Comparison of ENCODE assay signal across 8 mouse cellular contexts in genomic region chr11:83271151-83271950, GRCm38 (mm10). TPM values are rescaled to one million over a fixed set of nuclear protein-coding genes. Genes with fewer than 3 reads are reported as not detected.
DNase-seq lines count a peak whose midpoint lies in the region; ATAC-seq lines count a peak whose summit lies in the region.

No protein-coding gene starts in this region.

- ATAC-seq in hindbrain, embryonic 16.5 days: peak; percentile 92

- peak overlapping the region; percentile 52 for H3K4me3 ChIP-seq in hindbrain, embryonic 16.5 days (ENCODE audit: low read length)
- H3K4me3 ChIP-seq in macrophage (ENCODE audit: inconsistent target): peak overlapping the region; percentile 48

- H3K4me2 ChIP-seq in hindbrain, embryonic 16.5 days (ENCODE audit: low read length): peak overlapping the region; percentile 68

- peak; percentile 84 for DNase-seq in T-cell, adult 2 months (ENCODE audit: low spot score)
- peak; percentile 79 to 87 for DNase-seq in cerebellum, postnatal 36 days
- peak; percentile 78 to 84 for DNase-seq in frontal cortex, postnatal 36 days (ENCODE audit: low spot score in 2 of 2)
- peak; percentile 70 to 73 for DNase-seq in left cerebral cortex, adult 18-20 months (ENCODE audit: low spot score in 2 of 2)
- peak; percentile 79 for DNase-seq in right cerebral cortex, adult 18-20 months
- peak; percentile 65 for DNase-seq in urinary bladder, postnatal 25 days (ENCODE audit: low spot score)

- H3K9ac ChIP-seq in hindbrain, embryonic 16.5 days (ENCODE audit: low read depth, low read length): peak overlapping the region; percentile 72

- peak overlapping the region; percentile 83 for H3K27ac ChIP-seq in hindbrain, embryonic 16.5 days (ENCODE audit: low read depth, low read length)
- H3K27ac ChIP-seq in macrophage: peak overlapping the region; percentile 86

- no peaks in the 10 kb centered on the region for H3K27me3 ChIP-seq in hindbrain, embryonic 16.5 days (replicated peaks; ENCODE audit: control insufficient read depth, insufficient read depth, low read length)

- H3K79me2 ChIP-seq in macrophage (ENCODE audit: inconsistent target): no peaks in the 10 kb centered on the region

- H3K4me1 ChIP-seq in hindbrain, embryonic 16.5 days (ENCODE audit: control insufficient read depth, insufficient read depth, low read depth, low read length): no peaks in the 10 kb centered on the region

- no peaks in the 10 kb centered on the region for H3K9me3 ChIP-seq in hindbrain, embryonic 16.5 days (ENCODE audit: control insufficient read depth, low read length)

- no peaks in the 10 kb centered on the region for H3K36me3 ChIP-seq in hindbrain, embryonic 16.5 days (ENCODE audit: control insufficient read depth, insufficient read depth, low read length)
- H3K36me3 ChIP-seq in macrophage (ENCODE audit: inconsistent target): no peaks in the 10 kb centered on the region

- WGBS in hindbrain, embryonic 16.5 days: 0% methylated on average over 26 of the region's 26 CpGs
- WGBS in macrophage (ENCODE audit: missing documents): under 1% methylated on average over 26 of the region's 26 CpGs

RNA-seq across cellular contexts. Expression of gene Slfn14, which starts 15.2 kb away (rescaled TPM):
- polyA plus RNA-seq in hindbrain, embryonic 16.5 days (2015; fragmentation: Nextera tagmentation; extraction: Ambion mirVana): 0.10 TPM in 1 of 2 replicates, not detected in the other
- total RNA-seq in left cerebral cortex, adult 18-20 months (2021): under 1 TPM in 1 of 2 experiments, not detected in 1; 0.09 TPM
- not detected for total RNA-seq in macrophage (2018; cell fraction: chromatin; rRNA removed)
- not detected for total RNA-seq in macrophage (2018; cell fraction: cytosol; rRNA removed)
- total RNA-seq in macrophage (2018; cell fraction: nucleus; rRNA removed): not detected
- not detected in 3 replicates for polyA plus RNA-seq in macrophage (2018)

RNA-seq across cellular contexts. Expression of gene Ap2b1, which starts 27.5 kb away (rescaled TPM):
- 113 and 131 TPM in 2 replicates for polyA plus RNA-seq in hindbrain, embryonic 16.5 days (2015; fragmentation: Nextera tagmentation; extraction: Ambion mirVana)
- total RNA-seq in left cerebral cortex, adult 18-20 months (2021): 100 to 1,000 TPM; 280 to 293 TPM
- 100 to 1,000 TPM in 20 of 26 experiments, 10 to 100 TPM in 6; 85.9 to 207 (median 109) TPM for total RNA-seq in macrophage (2018; cell fraction: chromatin; rRNA removed)
- total RNA-seq in macrophage (2018; cell fraction: cytosol; rRNA removed): 100 to 1,000 TPM in 16 of 26 experiments, 10 to 100 TPM in 10; 87.8 to 124 (median 106) TPM
- 100 to 1,000 TPM in 17 of 26 experiments, 10 to 100 TPM in 9; 88.1 to 191 (median 105) TPM for total RNA-seq in macrophage (2018; cell fraction: nucleus; rRNA removed)
- 70.2 to 81.3 TPM (median 77.0 TPM) in 3 replicates for polyA plus RNA-seq in macrophage (2018)

RNA-seq across cellular contexts. Expression of gene Pex12, which starts 31.0 kb away (rescaled TPM):
- polyA plus RNA-seq in hindbrain, embryonic 16.5 days (2015; fragmentation: Nextera tagmentation; extraction: Ambion mirVana): 15.0 and 16.7 TPM in 2 replicates
- total RNA-seq in left cerebral cortex, adult 18-20 months (2021): 10 to 100 TPM in 1 of 2 experiments, 1 to 10 TPM in 1; 7.0 to 10.1 TPM
- total RNA-seq in macrophage (2018; cell fraction: chromatin; rRNA removed): 10 to 100 TPM in 1 of 26 experiments, 1 to 10 TPM in 25; 1.2 to 20.4 (median 3.5) TPM
- total RNA-seq in macrophage (2018; cell fraction: cytosol; rRNA removed): 1 to 10 TPM; 2.0 to 8.5 (median 6.6) TPM
- 10 to 100 TPM in 4 of 26 experiments, 1 to 10 TPM in 22; 2.1 to 12.8 (median 4.9) TPM for total RNA-seq in macrophage (2018; cell fraction: nucleus; rRNA removed)
- 6.9 to 7.9 TPM (median 7.7 TPM) in 3 replicates for polyA plus RNA-seq in macrophage (2018)

Comparison
In these comparisons a context has a peak if more than half of its experiments do, and no peak if none do; other contexts are left out.
1. Peak in every context shown above with its lines: DNase-seq, ATAC-seq, H3K4me3 ChIP-seq and H3K27ac ChIP-seq.